Mouse (Mus musculus) spleen, embryonic (tissue): ENCODE results near the gene Krtap28-13.

Source experiments
- CTCF ChIA-PET: fragments of 350-600 bp; sonication (Branson Sonifier 250); formaldehyde crosslinking; loops from one replicate; lab custom pipeline; 2022; lab: Charles Lee

Gene Krtap28-13

DNA sequence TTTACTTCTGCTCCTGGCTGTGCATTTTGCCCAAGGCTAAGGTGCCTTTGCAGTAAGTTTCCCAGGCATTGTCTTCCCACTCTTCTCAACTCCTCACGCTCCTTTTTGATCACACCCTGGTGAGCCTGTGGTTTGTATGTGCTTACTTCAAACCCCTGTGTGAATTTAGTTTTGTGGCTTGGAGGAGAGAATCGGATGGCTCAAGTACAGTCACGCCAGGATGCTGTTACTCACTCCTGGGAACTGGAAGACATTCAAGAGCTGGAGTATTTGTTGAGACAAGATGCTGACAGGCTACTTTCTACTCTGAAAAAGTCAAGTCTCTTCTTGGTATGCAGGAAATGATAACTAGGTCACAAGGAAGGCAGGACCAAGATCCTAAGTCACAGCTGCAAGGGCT is 30.5 kb downstream of the Krtap28-13 start:
- CTCF ChIA-PET, result no interaction called here

DNA sequence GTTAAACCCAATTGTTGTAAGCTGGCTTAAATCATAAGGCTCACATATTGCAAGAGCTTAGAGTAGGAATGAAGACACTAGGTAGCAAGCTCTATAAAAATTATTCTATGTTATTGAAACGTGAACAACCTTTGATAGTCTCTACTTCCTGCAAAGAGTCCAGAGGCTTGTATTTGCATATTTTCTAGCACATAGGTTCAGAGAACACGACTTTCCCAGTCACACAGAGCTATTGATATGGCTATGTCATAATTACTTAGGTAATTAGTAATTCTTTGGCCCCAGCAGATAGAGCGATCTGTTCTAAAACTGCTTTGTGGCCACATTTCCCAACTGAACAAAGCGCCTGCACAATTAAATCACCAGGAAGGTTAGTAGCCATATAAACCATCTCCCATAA is 36.2 kb downstream of the Krtap28-13 start:
- CTCF ChIA-PET, result no interaction called here

DNA sequence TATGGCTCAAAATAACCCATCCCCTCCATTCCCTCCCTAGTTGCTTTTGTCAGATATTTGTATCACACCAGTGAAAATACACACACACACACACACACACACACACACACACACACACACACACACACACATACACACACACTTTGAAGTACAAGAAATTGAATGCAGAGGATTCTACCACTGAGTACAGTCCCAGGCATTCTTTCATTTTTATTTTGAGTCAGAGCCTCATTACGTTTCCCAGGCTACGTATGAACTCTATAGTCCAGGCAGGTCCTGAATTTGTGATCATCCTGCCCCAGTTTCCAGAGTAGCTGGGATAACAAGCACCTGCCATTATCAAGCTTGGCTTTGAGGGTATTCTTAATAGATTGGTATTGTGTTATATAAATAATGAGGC is 38.4 kb downstream of the Krtap28-13 start:
- CTCF ChIA-PET, result no interaction called here

DNA sequence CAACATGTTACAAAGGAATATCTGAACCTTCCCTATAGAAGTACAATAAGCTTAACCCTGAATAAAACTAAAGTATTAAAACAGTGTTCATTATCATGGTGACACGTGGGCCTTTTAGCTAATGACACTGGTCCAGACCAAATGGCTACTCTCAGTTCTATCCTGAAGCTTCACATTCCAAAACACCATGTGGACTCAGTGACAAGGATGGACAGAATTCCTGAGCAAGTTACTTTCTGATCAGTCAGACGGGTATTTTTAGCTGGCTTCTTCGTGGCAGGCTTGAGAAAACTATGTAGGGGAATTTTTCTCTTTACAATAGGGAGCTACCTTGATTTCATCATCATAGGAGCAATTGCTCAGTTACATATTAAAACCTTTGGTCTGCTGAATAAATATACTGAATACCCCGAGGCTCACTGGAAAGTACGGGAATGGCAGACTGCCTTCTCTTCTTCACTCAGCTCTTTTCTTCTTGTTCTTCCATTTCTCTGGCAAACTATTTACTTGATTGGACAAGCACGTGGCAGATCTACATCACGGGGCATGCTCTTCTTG is 38.9 kb downstream of the Krtap28-13 start:
- CTCF ChIA-PET, result no interaction called here

DNA sequence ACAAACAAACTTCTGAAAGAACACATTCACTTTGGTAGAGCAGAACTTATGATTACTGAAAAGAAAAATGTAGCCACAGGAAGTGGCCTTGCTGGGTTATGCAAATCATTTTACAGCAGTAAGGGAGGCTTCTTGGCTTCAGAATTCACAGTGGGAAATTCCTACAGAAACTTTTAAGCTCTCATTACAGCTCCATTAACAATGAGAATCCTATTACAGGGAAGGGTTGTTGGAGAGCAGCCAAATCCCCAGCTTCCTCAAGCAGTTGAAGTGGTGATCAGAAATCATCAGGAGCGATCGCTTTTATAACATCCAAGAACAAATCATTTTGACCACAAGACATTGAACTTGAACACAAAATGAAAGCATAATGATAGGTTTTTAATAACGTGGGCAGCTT is 41.2 kb downstream of the Krtap28-13 start:
- CTCF ChIA-PET, result no interaction called here

- CTCF ChIA-PET, result no interaction called here
Measured at GRCm38 (mm10) chr1:83105464-83105863, 44.7 kb downstream of the Krtap28-13 start.

DNA sequence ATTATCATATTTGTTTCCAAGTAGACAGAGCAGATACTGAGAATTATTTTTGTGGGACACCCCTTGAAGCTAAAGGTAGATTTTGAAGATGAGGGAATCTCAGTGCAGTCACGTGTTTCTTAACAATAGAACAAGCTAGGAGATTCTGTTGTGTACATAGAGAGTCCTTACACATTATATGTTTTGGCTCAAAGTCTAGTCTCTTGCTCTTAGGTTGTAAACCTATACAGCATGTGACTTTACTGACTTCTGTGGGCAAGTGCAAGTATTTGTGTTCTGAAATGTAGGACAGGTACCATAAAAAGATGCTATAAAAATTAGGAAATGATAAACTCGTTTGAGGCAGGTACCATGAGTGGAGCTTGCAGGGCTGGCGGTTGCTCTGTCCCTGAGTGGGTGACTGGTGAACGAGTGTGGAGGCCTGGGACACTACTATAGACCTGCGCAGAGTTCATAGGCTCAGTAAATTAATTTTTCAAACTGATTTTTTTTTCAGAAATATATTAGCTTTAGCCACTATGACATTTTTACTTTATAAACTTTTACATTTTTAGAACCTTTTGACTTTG is 46.8 kb downstream of the Krtap28-13 start:
- CTCF ChIA-PET, result no interaction called here

DNA sequence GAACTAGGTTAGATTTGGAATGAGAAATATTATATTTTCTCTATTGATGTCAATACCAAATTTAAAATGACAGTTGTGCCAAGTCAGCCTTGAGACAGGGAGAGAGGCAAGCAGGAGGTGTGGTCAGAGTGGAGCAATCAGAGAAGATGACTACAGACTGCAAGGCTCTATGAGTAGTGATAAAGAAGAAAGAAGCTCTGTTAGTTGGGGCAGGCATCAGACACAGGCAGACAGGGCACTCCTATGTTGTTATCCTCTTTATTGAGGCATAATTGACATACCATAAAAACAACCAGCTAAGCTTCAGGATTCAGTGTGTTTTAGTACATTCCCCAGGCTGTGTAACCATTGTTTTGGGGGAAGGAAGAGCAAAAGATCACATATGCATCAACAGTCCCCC is 50.3 kb downstream of the Krtap28-13 start:
- CTCF ChIA-PET, result no interaction called here
